In the genomic region with DNA sequence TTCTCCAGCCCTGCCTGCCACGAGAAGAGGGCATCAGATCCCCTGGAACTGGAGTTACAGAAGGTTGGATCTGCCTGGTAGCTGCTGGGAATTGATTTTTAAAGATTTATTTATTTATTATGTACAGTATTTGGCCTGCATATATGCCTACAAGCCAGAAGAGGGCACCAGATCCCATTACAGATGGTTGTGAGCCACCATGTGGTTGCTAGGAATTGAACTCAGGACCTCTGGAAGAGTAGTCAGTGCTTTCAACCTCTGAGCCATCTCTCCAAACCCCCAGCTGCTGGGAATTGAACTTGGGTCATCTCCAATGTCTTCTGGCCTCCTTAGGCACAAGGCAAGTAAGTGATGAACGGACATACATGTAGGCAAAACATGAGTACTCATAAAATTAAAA, we compare ENCODE assay signal across 28 mouse cellular contexts. TPM values are rescaled to one million over a fixed set of nuclear protein-coding genes. Genes with fewer than 3 reads are reported as not detected.
"Had no signal": no experiment of that assay in that cellular context is flagged by ENCODE, and none has a peak within 500 bp of the region (broad histone marks: within the 10 kb centered on the region; RNA-seq: fewer than 3 reads in every experiment).

No protein-coding gene starts in this region.

- H3K27ac ChIP-seq: intestine, embryonic 15.5 days; kidney, postnatal 0 days; limb, embryonic 10.5 days; limb, embryonic 13.5 days; liver, embryonic 15.5 days; midbrain, embryonic 10.5 days; midbrain, embryonic 13.5 days; neural tube, embryonic 12.5 days; neural tube, embryonic 15.5 days; stomach, embryonic 15.5 days had no signal

- H3K4me1 ChIP-seq: intestine, embryonic 15.5 days; limb, embryonic 10.5 days; limb, embryonic 13.5 days; midbrain, embryonic 13.5 days; neural tube, embryonic 12.5 days; neural tube, embryonic 15.5 days had no signal

- H3K36me3 ChIP-seq: intestine, embryonic 15.5 days; limb, embryonic 10.5 days; limb, embryonic 13.5 days; liver, embryonic 15.5 days; midbrain, embryonic 10.5 days; midbrain, embryonic 13.5 days; neural tube, embryonic 12.5 days; neural tube, embryonic 15.5 days; stomach, embryonic 15.5 days had no signal

- H3K4me2 ChIP-seq: intestine, embryonic 15.5 days; limb, embryonic 13.5 days; liver, embryonic 15.5 days; midbrain, embryonic 13.5 days; neural tube, embryonic 12.5 days; neural tube, embryonic 15.5 days; stomach, embryonic 15.5 days had no signal

- H3K9me3 ChIP-seq: intestine, embryonic 15.5 days; limb, embryonic 10.5 days; limb, embryonic 13.5 days; liver, embryonic 15.5 days; midbrain, embryonic 10.5 days; midbrain, embryonic 13.5 days; neural tube, embryonic 12.5 days; neural tube, embryonic 15.5 days; stomach, embryonic 15.5 days had no signal

- H3K27me3 ChIP-seq: intestine, embryonic 15.5 days; limb, embryonic 13.5 days; liver, embryonic 15.5 days; neural tube, embryonic 12.5 days; neural tube, embryonic 15.5 days; stomach, embryonic 15.5 days had no signal

- H3K9ac ChIP-seq: intestine, embryonic 15.5 days; limb, embryonic 13.5 days; liver, embryonic 15.5 days; midbrain, embryonic 13.5 days; neural tube, embryonic 12.5 days; neural tube, embryonic 15.5 days; stomach, embryonic 15.5 days had no signal

- DNase-seq: kidney, adult 2 months; kidney, postnatal 25 days; layer of hippocampus, adult 9-11 months; liver; lung, adult 2 months; lung, postnatal 36 days; right cerebral cortex, adult 18-20 months; right cerebral cortex, postnatal 25 days; spleen, adult 18-20 months; thymus, adult 18-20 months; thymus, postnatal 36 days had no signal

- H3K4me3 ChIP-seq: intestine, embryonic 15.5 days; limb, embryonic 10.5 days; limb, embryonic 13.5 days; liver, embryonic 15.5 days; megakaryocyte, embryonic 14.5 days; midbrain, embryonic 10.5 days; midbrain, embryonic 13.5 days; neural tube, embryonic 12.5 days; neural tube, embryonic 15.5 days; stomach, embryonic 15.5 days had no signal

- ATAC-seq: intestine, embryonic 15.5 days; lung, postnatal 0 days; midbrain, embryonic 13.5 days had no signal

RNA-seq across cellular contexts. Expression of a gene that starts 5.4 kb away (rescaled TPM):
- total RNA-seq: layer of hippocampus, postnatal 25 days; left cerebral cortex, adult 18-20 months; left cerebral cortex, postnatal 25 days had no signal
- polyA plus RNA-seq: intestine, embryonic 15.5 days; kidney, adult 2 months; kidney, embryonic 14.5 days; kidney, postnatal 0 days; limb, embryonic 10.5 days; limb, embryonic 13.5 days; liver, embryonic 15.5 days; lung, adult 2 months; lung, postnatal 0 days; midbrain, embryonic 10.5 days; midbrain, embryonic 13.5 days; neural tube, embryonic 12.5 days; neural tube, embryonic 15.5 days; stomach, embryonic 15.5 days; urinary bladder, adult 2 months had no signal

RNA-seq across cellular contexts. Expression of a gene that starts 8.1 kb away (rescaled TPM):
- total RNA-seq: left cerebral cortex, adult 18-20 months; left cerebral cortex, postnatal 25 days had no signal
